Comparison of ENCODE assay signal across 14 mouse cellular contexts in the genomic region with DNA sequence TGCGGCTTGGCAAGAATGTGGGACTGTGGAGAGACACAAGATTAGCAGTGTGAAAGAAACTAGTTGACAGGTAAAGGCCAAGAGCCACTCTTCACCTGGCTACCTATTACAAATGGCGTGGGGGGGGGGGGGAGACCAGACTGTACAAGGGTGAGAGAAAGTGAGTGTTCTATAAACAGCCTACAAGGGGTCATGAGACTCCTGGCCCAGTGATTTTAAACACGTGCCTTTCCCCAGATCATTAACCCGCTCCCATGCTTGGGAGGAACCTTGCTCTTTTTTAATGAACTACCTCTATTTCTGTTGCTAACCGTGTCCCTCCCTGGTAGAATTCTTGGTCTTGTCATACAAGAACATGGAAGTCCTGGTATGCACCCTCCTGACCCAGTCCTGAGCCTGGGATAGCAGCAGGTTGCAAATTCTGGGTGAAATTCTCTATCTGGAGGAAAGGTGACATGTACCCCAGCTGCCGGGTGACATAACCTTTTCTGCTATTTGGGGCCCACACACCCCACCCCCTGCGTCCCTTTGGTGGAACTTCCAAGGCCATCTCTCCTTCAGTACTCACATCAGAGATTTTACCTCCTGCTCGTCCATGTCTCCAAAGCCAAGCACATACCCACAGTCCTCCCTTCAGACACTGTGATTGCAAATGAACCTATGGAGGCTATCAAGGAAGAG.
DNase-seq lines count a peak whose midpoint lies in the region; ATAC-seq lines count a peak whose summit lies in the region.
"Had no signal": no experiment of that assay in that cellular context is flagged by ENCODE, and none has a peak within 500 bp of the region (broad histone marks: within the 10 kb centered on the region; RNA-seq: fewer than 3 reads in every experiment).

No protein-coding gene starts in this region.

- H3K27me3 ChIP-seq in kidney, embryonic 16.5 days (ENCODE audit: insufficient read depth, low read length): no peaks in the 10 kb centered on the region
- no peaks in the 10 kb centered on the region for H3K27me3 ChIP-seq in forebrain, embryonic 13.5 days
- H3K27me3 ChIP-seq: embryonic facial prominence, embryonic 12.5 days; limb, embryonic 12.5 days; liver, embryonic 12.5 days; midbrain, embryonic 15.5 days; neural tube, embryonic 12.5 days had no signal

- no peaks in the 10 kb centered on the region for H3K36me3 ChIP-seq in kidney, embryonic 16.5 days (ENCODE audit: insufficient read depth, low read length)
- no peaks in the 10 kb centered on the region for H3K36me3 ChIP-seq in forebrain, embryonic 13.5 days (ENCODE audit: poor library complexity, severe bottlenecking)
- H3K36me3 ChIP-seq: embryonic facial prominence, embryonic 12.5 days; limb, embryonic 12.5 days; liver, embryonic 12.5 days; midbrain, embryonic 15.5 days; neural tube, embryonic 12.5 days had no signal

- no peak overlapping the region for H3K4me3 ChIP-seq in kidney, embryonic 16.5 days (ENCODE audit: low read length)
- H3K4me3 ChIP-seq in forebrain, embryonic 13.5 days: no peak overlapping the region
- H3K4me3 ChIP-seq: embryonic facial prominence, embryonic 12.5 days; limb, embryonic 12.5 days; liver, embryonic 12.5 days; midbrain, embryonic 15.5 days; neural tube, embryonic 12.5 days had no signal

- no peak overlapping the region for H3K27ac ChIP-seq in kidney, embryonic 16.5 days (ENCODE audit: low read length)
- no peak overlapping the region for H3K27ac ChIP-seq in forebrain, embryonic 13.5 days
- H3K27ac ChIP-seq: embryonic facial prominence, embryonic 12.5 days; limb, embryonic 12.5 days; liver, embryonic 12.5 days; midbrain, embryonic 15.5 days; neural tube, embryonic 12.5 days; stomach, postnatal 0 days had no signal

- H3K9ac ChIP-seq in kidney, embryonic 16.5 days (replicated peaks; ENCODE audit: low read length): no peak overlapping the region
- H3K9ac ChIP-seq in forebrain, embryonic 13.5 days: no peak overlapping the region
- H3K9ac ChIP-seq: embryonic facial prominence, embryonic 12.5 days; limb, embryonic 12.5 days; liver, embryonic 12.5 days; lung, embryonic 14.5 days; midbrain, embryonic 15.5 days; neural tube, embryonic 12.5 days had no signal

- ATAC-seq in kidney, embryonic 16.5 days (ENCODE audit: low FRiP score, low TSS enrichment): peak; percentile 89
- ATAC-seq in forebrain, embryonic 13.5 days: no peak
- ATAC-seq: liver, embryonic 12.5 days; midbrain, embryonic 15.5 days had no signal

- H3K4me2 ChIP-seq in kidney, embryonic 16.5 days (replicated peaks; ENCODE audit: low read depth, low read length): no peak overlapping the region
- H3K4me2 ChIP-seq in forebrain, embryonic 13.5 days: no peak overlapping the region
- H3K4me2 ChIP-seq: embryonic facial prominence, embryonic 12.5 days; limb, embryonic 12.5 days; liver, embryonic 12.5 days; lung, embryonic 14.5 days; midbrain, embryonic 15.5 days; neural tube, embryonic 12.5 days had no signal

- 69% methylated on average over 8 of the region's 8 CpGs for WGBS in kidney, embryonic 16.5 days
- WGBS in forebrain, embryonic 13.5 days: 92% methylated on average over 8 of the region's 8 CpGs

- peak; percentile 84 for DNase-seq in kidney, adult 11 months
- peak; percentile 64 for DNase-seq in kidney, adult 18-20 months
- DNase-seq in kidney, postnatal 4 days: peak; percentile 27 to 53
- no peak for DNase-seq in thymus, postnatal 14 days
- DNase-seq in adrenal gland, adult 8-10 months: no peak

- H3K9me3 ChIP-seq in kidney, embryonic 16.5 days (ENCODE audit: low read length): no peaks in the 10 kb centered on the region
- H3K9me3 ChIP-seq in forebrain, embryonic 13.5 days (replicated peaks): no peaks in the 10 kb centered on the region
- H3K9me3 ChIP-seq: embryonic facial prominence, embryonic 12.5 days; limb, embryonic 12.5 days; liver, embryonic 12.5 days; midbrain, embryonic 15.5 days; neural tube, embryonic 12.5 days had no signal

- H3K4me1 ChIP-seq in kidney, embryonic 16.5 days (ENCODE audit: insufficient read depth, low read length): 0 out of 2 replicates have a peak, but pooled peaks cover 2% of the 10 kb centered on the region
- H3K4me1 ChIP-seq in forebrain, embryonic 13.5 days: 0 out of 2 replicates have a peak, but pooled peaks cover 5% of the 10 kb centered on the region
- H3K4me1 ChIP-seq: embryonic facial prominence, embryonic 12.5 days; limb, embryonic 12.5 days; midbrain, embryonic 15.5 days; neural tube, embryonic 12.5 days had no signal

Comparison
In these comparisons a context has a peak if more than half of its experiments do, and no peak if none do; other contexts are left out.
1. DNase-seq: peak in kidney, adult 11 months (single experiment), kidney, adult 18-20 months (single experiment) and kidney, postnatal 4 days (2 of 2); none in thymus, postnatal 14 days (single experiment) and adrenal gland, adult 8-10 months (single experiment).